Mouse (Mus musculus) adrenal gland, postnatal 10 days (tissue): ENCODE measurements around the gene Rpl10a. TPM values are rescaled to one million over a fixed set of nuclear protein-coding genes. Genes with fewer than 3 reads are reported as not detected.
"Not testable (repeated sequence)": the region's sequence is repeated elsewhere in the genome, so short reads cannot be mapped to it uniquely, and the experiment has no call there.

Experiments
- DNase-seq: peaks from one replicate; pipeline ENCODE4 v3.0.0; 2021; ENCODE audit warnings: mixed read lengths
- total RNA-seq, 2 experiments: library from RNA; stranded (reverse); gene quantifications; 2 replicates each; pipeline ENCODE4 v1.2.3; 2021

Rpl10a gene
- total RNA-seq, 2 experiments from 2014 or later: 948 to 951 TPM

DNA sequence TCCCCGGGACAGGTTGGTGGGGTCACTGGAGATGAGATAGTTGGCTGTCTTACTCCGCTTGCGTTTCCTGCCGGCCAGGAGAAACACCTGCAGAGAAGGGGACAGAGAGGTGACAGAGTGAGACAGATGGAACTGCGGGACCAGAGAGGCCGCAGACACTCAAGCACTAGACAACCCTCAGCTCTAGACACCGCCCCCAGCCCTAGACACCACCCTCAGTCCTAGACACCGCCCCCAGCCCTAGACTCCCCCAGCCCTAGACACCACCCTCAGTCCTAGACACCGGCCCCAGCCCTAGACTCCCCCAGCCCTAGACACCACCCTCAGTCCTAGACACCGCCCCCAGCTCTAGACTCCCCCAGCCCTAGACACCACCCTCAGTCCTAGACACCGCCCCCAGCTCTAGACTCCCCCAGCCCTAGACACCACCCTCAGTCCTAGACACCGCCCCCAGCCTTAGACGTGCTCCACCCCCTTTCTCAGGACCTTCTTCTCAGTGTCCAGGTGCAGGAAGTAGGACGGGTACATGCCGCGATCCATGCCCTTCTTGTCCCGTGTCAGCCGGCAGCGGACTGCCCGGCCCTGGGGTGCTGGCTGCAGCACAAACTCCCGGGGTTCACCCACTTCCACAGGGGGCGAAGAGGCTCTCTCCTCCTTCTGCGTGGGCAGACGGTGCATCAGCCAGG is 30.4 kb downstream of the Rpl10a start:
- not testable (repeated sequence) for DNase-seq

DNA sequence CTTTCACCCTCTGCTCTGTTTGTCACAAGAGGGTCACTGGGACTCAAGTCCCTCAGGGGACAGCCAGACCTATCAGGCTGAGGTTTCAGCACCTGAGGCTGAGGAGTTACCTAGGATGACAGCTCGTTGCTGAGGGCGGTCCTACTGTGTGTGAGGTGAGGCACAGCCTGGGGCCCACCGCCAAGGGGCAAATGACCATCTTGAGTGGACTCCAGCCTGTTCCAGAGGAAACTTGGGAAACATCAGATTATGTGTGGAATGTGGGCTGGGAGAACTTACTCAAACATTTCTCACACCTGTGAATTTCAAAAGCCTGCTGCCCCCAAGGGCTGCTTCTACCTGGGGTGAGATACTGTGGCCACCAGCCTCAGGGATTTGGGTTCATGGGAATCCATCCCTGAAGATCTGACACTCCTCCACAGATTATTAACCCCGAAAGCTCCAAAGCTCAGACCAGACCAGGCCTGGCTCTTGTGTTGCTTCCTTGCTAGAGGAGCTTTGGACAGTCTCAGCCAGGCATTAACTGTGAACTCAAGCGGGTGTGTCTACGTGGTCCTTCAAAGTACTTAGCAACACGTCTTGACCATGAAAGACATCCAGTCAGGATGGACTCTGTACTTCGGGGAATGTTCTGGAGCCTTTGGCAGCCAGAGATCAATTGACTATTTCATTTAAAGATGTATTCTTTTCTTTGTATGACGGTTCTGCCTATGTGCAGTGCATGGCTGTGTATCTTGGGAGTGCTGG is 32.4 kb downstream of the Rpl10a start:
- DNase-seq: no peak

DNA sequence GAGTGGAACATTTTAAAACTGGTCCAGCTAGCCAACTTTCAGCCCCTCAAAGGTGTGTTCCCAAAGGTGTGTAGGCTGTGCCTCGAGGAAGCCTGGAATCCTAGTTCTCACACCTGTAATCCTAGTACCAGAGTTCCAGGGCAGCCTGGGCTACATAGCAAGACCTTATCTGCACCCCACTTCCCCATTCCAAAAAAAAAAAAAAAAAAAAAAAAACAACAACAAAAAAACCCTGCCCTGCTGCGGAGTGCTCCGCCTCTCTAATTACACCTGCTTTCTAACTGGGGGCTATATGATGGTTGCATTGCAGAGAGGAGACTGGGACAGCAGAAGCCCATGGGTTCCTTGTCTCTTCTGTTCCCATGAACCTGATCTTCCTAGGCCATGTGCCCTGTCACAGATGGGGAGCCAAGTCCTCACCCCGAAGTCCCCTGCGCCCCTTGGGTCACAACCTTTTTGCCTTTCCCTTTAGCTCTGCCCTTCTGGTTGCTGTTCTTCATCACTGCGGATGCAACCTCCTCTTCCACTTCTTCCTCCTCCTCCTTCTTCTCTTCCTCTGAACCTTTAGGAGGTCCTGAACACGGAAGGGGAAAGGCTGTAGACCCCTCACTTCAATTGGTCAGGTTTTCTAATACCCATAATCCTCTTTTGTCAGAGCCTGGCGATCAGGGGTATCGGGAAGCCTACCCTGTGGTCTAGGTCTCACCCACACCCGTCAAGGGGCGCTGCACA is 33.8 kb downstream of the Rpl10a start:
- DNase-seq: no peak

DNA sequence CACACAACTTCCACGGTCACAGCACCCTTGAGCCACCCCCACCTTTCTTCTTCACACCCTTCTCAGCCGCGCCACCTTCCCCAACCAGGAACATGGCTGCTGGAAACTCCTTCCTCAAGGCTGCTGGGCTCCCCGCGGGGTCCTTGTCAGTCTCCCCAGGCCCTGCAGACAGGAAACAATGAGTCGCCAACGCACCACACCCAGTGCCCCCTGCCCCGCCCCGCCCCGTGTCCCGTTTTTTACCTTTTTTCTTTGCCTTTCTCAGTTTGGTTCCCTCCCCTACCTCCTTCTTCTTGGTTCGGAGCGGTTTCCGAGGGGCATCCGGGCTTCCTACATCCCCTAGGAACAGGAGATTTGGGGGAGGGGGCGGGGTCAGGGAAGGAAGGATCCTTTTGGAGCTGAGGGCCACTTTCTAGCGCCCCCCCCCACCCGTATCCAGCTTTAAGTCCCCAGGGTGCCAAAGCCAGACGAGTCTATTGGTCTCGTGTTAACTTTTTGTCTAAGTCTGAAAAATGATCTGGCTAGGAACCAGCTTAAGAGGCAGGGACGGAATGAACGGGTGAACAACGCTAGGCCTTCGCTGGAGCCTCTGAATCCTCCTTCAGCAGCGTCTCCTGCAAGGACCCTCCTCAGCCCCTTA is 34.5 kb downstream of the Rpl10a start:
- DNase-seq: no peak

DNA sequence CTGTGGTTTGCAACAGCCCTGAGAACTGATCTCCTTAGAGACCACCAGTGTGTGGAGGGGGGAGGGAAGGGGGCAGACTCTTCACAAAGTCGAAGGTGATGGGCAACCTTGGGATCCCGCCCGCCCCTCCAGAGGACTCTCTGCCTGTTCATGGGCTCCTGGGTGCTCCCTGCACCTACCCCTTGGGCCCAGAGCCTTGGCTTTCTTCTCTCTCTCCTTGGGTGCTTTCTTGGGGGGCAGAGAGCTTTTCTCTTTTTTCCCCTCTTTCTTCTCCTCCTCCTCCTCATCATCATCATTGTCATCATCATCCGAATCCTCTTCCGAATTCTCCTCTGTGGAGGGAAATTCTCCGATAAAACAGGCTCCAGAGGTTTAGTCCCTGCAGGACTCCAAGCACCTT is 35.2 kb downstream of the Rpl10a start:
- no peak for DNase-seq

DNA sequence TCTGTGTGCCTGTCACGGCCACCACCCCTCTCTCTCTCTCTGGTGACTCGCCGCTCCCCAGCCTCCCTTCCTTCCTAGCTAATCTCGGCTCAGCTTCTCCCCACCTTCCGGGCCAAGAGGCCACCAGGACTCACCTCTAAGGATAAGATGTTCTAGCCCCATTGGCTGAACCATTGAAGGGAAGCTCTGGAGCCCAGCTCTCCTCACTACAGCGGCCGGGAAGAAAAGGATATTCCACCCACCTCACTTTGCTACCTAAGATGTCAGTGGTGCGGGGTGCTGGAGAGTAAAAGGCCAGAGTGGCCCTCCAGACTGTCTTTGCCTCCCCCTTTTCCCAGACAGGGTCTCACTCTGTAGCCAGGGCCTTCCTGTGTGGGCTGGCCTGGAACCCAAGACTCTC is 36.9 kb downstream of the Rpl10a start, which contains the start of gene Tulp1:
Tulp1 (minus strand) TSS at position 101 of the 400 bp plus-strand sequence.
- no peak for DNase-seq

DNA sequence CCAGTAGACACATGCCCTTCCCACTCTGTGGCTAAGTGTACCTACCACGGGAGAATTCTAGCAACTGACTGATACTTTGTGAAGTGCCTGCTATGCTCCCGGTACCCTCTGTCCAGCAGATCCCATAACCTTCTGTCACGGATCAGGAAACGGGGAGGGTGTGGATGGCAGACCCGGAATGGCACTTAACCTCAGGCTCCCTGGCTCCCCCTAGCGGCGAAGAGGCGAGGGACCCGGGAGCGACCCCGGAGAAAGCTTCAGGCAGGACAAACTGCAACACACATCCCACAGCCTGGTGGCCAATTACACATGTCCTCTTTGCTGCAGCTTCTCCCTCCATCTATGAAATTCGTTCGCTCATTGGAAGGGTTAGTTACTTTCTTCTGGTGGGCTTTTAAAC is 40.2 kb downstream of the Rpl10a start:
- peak; percentile 89 for DNase-seq

DNA sequence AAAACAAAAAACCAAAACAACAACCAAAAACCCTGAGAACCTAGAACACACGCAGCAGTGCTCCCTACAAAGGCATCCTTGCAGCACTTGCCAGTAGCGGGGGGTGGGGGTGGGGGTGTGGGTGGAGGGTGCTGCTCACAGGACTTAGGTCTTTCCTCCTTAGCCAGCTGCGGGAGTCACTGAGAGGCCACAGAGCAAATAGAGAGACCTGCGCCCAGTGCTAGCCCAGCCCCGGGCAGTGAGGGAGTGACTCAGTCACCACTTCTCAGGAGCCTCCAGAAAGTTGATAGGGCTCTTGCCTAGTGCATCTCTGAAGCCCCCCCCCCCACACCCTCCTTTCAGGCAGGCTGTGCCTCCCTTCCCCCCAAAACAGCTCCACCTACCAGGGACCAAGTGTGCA is 40.8 kb downstream of the Rpl10a start:
- DNase-seq: no peak

DNA sequence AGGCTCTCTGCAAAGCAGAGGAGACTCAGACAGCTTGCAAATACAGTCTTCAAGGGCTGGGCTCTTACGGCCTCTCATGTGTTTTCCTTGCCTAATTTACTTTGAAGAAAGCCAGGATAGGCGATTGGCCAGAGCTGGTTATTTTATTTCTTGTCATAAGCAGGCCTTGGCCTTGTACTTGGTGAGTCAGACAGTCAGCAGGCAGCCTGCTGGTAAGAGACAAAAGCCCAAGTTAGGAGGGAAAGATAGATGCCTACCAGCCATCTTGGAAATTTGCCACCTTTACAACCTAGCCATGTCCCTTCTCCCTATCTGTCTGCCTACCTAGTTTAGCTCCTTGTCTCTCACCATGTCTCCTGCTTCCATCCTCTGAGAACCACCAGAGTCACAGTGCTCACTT is 43.0 kb downstream of the Rpl10a start:
- DNase-seq: peak; percentile 63

DNA sequence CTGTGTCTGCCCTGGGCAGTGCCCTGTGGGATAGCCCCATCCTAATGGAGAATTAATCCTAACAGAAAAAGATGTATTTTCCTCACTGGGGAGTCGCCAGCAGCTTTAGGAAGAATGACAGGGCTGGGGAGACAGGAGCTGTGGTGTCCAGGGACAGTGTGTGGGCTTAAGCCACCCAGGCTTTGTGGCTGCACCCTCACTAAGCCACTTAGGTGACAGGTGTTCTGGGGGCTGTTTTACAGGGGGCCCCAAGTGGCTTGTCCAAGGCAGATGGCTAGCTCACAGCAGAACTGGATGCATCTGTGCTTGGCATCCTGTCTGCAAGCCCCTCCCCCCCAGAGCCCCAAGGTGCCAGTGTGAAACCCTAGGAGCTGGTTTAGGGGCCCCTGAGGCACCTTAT is 43.7 kb downstream of the Rpl10a start:
- DNase-seq: no peak

DNA sequence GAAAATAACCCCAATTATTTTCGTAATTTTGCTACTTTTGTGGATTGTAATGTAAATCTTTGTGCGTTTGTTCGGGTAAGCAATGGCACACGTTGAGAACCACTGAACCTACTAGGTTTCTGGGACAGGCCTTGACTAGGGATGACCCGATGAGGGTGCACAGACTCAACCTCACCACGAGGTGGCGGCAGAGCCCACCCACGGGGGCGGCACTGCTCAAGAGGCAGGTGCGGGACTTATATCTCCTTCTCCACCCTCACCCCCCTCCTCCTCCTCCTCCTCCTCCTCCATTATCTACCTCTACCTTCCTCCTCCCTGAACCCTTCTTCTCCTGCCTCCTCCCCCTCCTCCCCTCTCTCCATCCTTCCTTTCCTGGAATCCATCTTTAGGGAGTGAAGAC is 45.5 kb downstream of the Rpl10a start:
- DNase-seq: peak; percentile 78

DNA sequence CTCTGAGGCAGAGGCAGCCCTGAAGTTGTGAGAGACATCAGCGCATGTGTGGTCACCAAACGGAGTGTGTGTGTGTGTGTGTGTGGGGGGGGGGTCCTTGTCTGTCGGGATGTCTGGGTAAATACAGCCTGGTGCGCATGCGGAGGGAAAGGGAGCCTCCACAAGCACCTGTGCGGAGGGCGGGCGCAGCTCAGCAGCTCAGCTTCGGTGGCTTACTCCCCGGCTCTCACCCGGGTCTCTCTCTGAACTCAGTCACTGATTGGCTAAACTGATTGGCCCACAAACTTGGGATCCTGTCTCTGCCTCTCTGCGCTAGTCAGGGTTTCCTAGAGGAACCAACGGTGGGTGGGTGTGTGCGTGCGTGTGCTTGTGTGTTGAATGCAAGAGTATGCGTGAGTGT is 46.2 kb downstream of the Rpl10a start:
- DNase-seq: no peak

DNA sequence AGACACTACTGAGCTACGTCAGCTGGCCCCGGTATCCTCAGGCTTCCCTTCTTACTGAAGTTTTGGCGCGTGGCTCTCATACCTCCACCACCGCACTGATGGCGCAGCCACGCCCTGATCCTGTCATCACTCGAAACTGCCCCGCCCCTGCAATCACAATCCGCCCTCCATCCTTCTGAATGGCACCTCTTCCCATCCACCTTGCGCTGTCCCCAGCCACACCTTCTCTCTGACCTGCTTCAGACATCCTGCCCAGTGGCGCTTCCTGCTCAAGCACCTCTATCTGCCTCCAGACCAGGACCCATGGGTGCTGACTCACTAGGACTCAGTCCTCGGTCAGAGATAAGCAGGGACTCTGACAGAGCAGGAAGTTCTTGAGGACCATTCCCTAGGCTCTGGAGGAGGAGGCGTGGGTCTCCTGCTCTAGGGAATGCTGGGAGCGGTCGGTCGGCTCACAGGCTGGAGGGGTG is 47.4 kb downstream of the Rpl10a start:
- no peak for DNase-seq

DNA sequence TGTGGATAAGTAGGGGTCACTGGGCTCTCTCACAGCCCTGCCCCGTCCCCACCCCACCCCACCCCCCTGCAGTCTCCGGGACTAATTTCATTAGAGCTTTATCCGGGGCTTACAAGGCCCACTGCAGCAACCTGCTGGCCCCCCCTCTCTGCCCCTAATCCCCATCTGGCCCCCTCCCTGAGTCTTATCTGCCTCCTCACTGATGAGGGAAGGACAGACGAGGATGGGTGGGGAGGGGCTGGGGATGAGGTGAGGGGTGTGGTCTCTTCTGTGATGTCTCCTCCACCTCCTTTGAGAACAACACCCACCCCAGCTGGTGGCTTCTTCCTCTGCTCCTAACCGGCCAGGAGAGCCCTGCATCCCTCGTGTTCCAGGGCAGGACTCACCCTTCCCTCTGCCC is 52.0 kb downstream of the Rpl10a start:
- DNase-seq: no peak

Other genes with a start within 250 kb of the Rpl10a start
- under 1 TPM; 0.24 to 0.57 TPM for gene Tcp11, start 247.8 kb upstream of the Rpl10a start, total RNA-seq
- 10 to 100 TPM; 14.4 to 15.2 TPM for gene Scube3, start 186.3 kb upstream of the Rpl10a start, total RNA-seq
- gene Zfp523, start 151.3 kb upstream of the Rpl10a start, total RNA-seq: 10 to 100 TPM; 31.3 to 39.3 TPM
- gene Def6, start 120.7 kb upstream of the Rpl10a start, total RNA-seq: 1 to 10 TPM; 4.7 to 6.7 TPM
- gene Ppard, start 95.8 kb upstream of the Rpl10a start, total RNA-seq: 10 to 100 TPM; 29.8 to 30.2 TPM
- 10 to 100 TPM; 24.2 to 36.2 TPM for gene Fance, start 15.0 kb upstream of the Rpl10a start, total RNA-seq
- gene Tead3, start 22.3 kb downstream of the Rpl10a start, total RNA-seq: 10 to 100 TPM; 12.8 to 13.5 TPM
- under 1 TPM; 0.33 to 1.00 TPM for gene Tulp1, start 36.8 kb downstream of the Rpl10a start, total RNA-seq
- 10 to 100 TPM; 55.4 to 95.1 TPM for gene Fkbp5, start 189.1 kb downstream of the Rpl10a start, total RNA-seq
- not detected for gene Armc12, start 202.3 kb downstream of the Rpl10a start, total RNA-seq
- not detected for gene Clpsl2, start 220.9 kb downstream of the Rpl10a start, total RNA-seq
- not detected for gene Clps, start 232.3 kb downstream of the Rpl10a start, total RNA-seq
- 1 to 10 TPM; 1.5 to 1.7 TPM for gene Lhfpl5, start 247.2 kb downstream of the Rpl10a start, total RNA-seq